Mouse (Mus musculus): ENCODE results near the gene C1rb.

DNA sequence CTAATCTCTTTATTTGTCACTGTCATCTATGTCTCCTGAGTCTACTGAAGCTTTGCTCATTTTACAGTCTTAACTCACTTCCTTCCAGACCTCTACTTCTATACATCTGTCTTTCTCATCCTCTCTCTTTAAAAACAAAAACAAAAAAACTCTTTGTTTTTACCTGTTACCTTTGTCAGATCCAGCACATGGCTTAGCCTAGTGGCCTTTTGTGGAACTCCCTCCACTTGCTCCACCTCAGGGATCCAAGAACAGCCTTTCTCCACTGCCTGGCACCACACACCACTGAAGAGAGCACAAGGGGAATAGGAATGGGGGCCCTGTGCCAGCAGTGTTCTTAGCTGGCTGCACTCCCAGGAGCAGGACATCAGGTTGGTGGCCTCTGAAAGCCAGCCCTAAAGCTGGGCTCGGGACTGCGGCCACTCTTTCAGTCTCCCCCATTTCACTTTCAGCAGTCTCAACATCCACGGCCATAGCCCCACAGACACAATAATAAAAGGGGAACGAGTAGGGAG, 22.1 kb downstream of the C1rb start:
- TF ChIP-seq CTCF (conservative IDR thresholded peaks at IDR 0.05; ENCODE audit: insufficient read depth, insufficient read length, low read depth, low read length) (no peak), POLR2A (IDR thresholded peaks at IDR 0.05; ENCODE audit: low read depth, low read length) (no peak)

Measured in kidney, adult 2 months (tissue).